Mouse (Mus musculus) stomach, embryonic 14.5 days (tissue): ENCODE data around the gene Ceacam2. TPM values are rescaled to one million over a fixed set of nuclear protein-coding genes. Genes with fewer than 3 reads are reported as not detected.
"Not testable (repeated sequence)": the region's sequence is repeated elsewhere in the genome, so short reads cannot be mapped to it uniquely, and the experiment has no call there.

Experiments used
- ATAC-seq: fragments of 200-750 bp; cut with Nextera tagmentation; 2 replicates; pipeline ENCODE4 v1.8.0; 2017; ENCODE audit warnings: low read depth, moderate TSS enrichment; ENCODE audit not compliant: insufficient number of reproducible peaks, insufficient read depth, low FRiP score
- H3K27ac ChIP-seq: fragments of 300-500 bp; sonication (generic); 2 replicates; pipeline ENCODE4 v1.5.1; 2014; ENCODE audit warnings: mild to moderate bottlenecking, low read length, moderate library complexity, mixed read lengths
- H3K27me3 ChIP-seq: fragments of 300-500 bp; sonication (generic); 2 replicates; pipeline ENCODE4 v1.6.1; 2014; ENCODE audit warnings: low read length, control low read depth, mixed read lengths; ENCODE audit not compliant: control insufficient read depth, insufficient read depth
- H3K36me3 ChIP-seq: fragments of 300-500 bp; sonication (generic); 2 replicates; pipeline ENCODE4 v1.6.1; 2014; ENCODE audit warnings: mild to moderate bottlenecking, control low read depth, low read length, moderate library complexity, mixed read lengths; ENCODE audit not compliant: control insufficient read depth, insufficient read depth
- H3K4me1 ChIP-seq: fragments of 300-500 bp; sonication (generic); 2 replicates; pipeline ENCODE4 v1.6.1; 2014; ENCODE audit warnings: low read length, control low read depth, mixed read lengths; ENCODE audit not compliant: control insufficient read depth, insufficient read depth
- H3K4me2 ChIP-seq: fragments of 300-500 bp; sonication (generic); replicated peaks from 2 replicates; pipeline ENCODE4 v1.6.1; 2014; ENCODE audit warnings: low read depth, low read length, control low read depth
- H3K4me3 ChIP-seq: fragments of 300-500 bp; sonication (generic); 2 replicates; pipeline ENCODE4 v1.5.1; 2014; ENCODE audit warnings: low read depth, low read length, control low read depth
- H3K9ac ChIP-seq: fragments of 300-500 bp; sonication (generic); replicated peaks from 2 replicates; pipeline ENCODE4 v1.6.1; 2014; ENCODE audit warnings: low read depth, mild to moderate bottlenecking, control low read depth, low read length, moderate library complexity, mixed read lengths
- H3K9me3 ChIP-seq: fragments of 300-500 bp; sonication (generic); 2 replicates; pipeline ENCODE4 v1.6.1; 2016; ENCODE audit warnings: low read depth, low read length, control low read depth; ENCODE audit not compliant: control insufficient read depth
- WGBS: fragments of 180-500 bp; shearing (Covaris S2); extraction: QIAGEN DNeasy Blood & Tissue Kit; methylation state at CpG from one replicate; pipeline ENCODE4 v1.1.7; 2014; 5-methylcytosine and 5-hydroxymethylcytosine counted together
- polyA plus RNA-seq: library from polyadenylated mRNA; unstranded; fragments of >200 nt; fragmentation: Nextera tagmentation; extraction: Ambion mirVana; gene quantifications from 2 replicates; pipeline ENCODE4 v1.2.1, GENCODE M21; 2014

Gene Ceacam2
- polyA plus RNA-seq, 1 experiment from 2014 or later = not detected

- Histone ChIP-seq H3K4me1 (no peaks in the 10 kb centered on the region), H3K27me3 (no peaks in the 10 kb centered on the region), H3K36me3 (no peaks in the 10 kb centered on the region), H3K27ac (peak overlapping the region; percentile 67; the same call in 1 of the 2 replicates), H3K9me3 (no peaks in the 10 kb centered on the region), H3K4me2 (no peak overlapping the region), H3K4me3 (no peak overlapping the region), H3K9ac (no peak overlapping the region)
- ATAC-seq = no peak
- 67% methylated on average over 5 of the region's 5 CpGs for WGBS
Measured at GRCm38 (mm10) chr7:25575105-25575504, 35.4 kb upstream of the Ceacam2 start.

DNA sequence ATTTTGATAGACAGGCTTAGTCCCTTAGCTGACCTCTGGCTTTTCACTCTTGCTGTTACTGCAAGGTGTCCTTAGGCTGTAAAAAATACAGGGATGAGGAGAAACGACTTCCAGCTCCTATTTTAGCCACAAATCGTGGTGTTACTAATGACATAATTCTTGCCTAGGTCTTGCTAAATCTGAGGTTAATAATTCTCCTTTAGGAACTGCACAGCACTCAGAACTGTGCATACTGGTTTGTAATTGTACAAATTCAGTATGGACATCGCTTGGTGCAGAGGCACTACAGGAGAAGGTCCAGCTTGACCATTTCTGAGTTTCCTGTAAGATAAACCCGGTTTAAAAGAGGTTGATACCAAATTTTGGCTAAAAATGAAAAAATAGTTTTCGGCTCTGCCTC is 34.1 kb upstream of the Ceacam2 start:
- H3K27ac ChIP-seq, H3K9me3 ChIP-seq, H3K4me1 ChIP-seq, H3K27me3 ChIP-seq, H3K4me2 ChIP-seq, H3K9ac ChIP-seq, ATAC-seq, H3K36me3 ChIP-seq, H3K4me3 ChIP-seq: not testable (repeated sequence)
- WGBS = 77% methylated on average over 5 of the region's 5 CpGs

DNA sequence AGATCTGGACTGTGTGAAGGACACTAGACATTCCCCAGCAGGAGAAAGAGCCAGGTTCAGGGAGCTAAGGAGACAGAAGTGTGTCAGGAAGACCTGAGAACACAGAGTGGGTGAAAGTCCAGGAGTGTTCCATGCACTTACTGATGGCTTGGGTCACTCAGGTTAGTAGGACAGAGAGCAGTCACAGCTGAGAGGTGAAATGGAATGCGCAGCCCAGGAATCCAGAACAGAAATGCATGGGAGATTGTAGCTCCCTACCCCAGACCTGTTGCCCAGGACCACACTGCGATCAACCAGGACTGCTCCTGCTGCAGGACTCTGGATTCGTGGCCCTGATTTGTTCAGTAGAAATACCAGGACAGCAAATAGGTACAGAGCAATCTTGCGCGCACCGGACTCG is 29.1 kb upstream of the Ceacam2 start:
- no peak for ATAC-seq
- no peak overlapping the region for H3K9ac ChIP-seq
- no peak overlapping the region for H3K4me3 ChIP-seq
- no peak overlapping the region for H3K4me2 ChIP-seq
- no peaks in the 10 kb centered on the region for H3K27me3 ChIP-seq
- no peaks in the 10 kb centered on the region for H3K36me3 ChIP-seq
- no peaks in the 10 kb centered on the region for H3K4me1 ChIP-seq
- H3K27ac ChIP-seq = no peak overlapping the region
- no peaks in the 10 kb centered on the region for H3K9me3 ChIP-seq
- WGBS = 98% methylated on average over 7 of the region's 7 CpGs

- H3K9ac ChIP-seq, H3K27ac ChIP-seq, H3K9me3 ChIP-seq, H3K27me3 ChIP-seq, H3K36me3 ChIP-seq, H3K4me3 ChIP-seq, ATAC-seq, H3K4me1 ChIP-seq, H3K4me2 ChIP-seq: not testable (repeated sequence)
- WGBS = 70% methylated on average over 8 of the region's 8 CpGs
Measured at GRCm38 (mm10) chr7:25541464-25541863, 1.8 kb upstream of the Ceacam2 start.

DNA sequence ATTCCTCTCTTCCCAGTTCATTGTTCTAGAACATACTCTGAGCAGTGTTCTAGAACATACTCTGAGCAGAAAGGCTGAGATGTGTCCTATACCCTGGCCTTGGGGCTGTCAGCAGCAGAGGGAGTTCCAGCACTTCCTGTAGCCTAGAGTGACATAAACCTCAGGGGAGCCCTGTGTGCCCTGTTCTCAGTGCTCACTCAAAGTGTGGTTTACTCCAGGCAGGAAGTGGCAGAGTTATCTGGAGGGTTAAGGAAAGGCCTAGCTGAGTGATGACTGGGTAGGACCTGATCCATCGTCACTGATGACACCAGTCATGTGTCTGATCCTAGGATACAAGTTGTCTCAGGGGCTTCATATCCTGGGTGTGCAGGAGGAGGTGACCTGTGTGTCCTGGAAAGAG is 297 bp upstream of the Ceacam2 start:
- not testable (repeated sequence) for H3K4me1 ChIP-seq, H3K9ac ChIP-seq, H3K27me3 ChIP-seq, H3K27ac ChIP-seq, H3K4me2 ChIP-seq, H3K4me3 ChIP-seq, H3K9me3 ChIP-seq, ATAC-seq, H3K36me3 ChIP-seq
- no CpG with 5 or more reads among the region's 1 CpGs for WGBS

DNA sequence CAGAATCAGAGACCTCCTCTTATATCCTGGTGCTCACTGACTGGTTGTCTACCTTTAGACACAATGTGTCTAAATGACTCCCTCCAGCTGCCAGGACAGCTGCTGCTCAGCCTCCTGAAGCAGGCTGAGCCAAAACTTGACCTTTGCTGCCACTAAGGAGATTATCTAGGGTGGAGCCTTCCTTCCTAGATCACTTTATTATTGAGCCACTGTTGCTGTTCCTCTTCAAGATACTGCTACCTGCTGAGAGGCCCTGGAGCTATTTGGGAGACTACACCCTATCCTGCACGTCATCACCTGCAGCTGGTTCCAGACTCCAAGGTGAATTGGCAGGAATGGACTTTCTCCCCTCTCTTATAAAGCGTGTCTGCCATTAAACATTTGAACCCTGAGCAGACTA is 8.8 kb downstream of the Ceacam2 start:
- Histone ChIP-seq H3K27ac (no peak overlapping the region), H3K27me3 (no peaks in the 10 kb centered on the region), H3K9ac (no peak overlapping the region), H3K9me3 (no peaks in the 10 kb centered on the region), H3K4me2 (no peak overlapping the region), H3K4me1 (no peaks in the 10 kb centered on the region), H3K4me3 (no peak overlapping the region), H3K36me3 (no peaks in the 10 kb centered on the region)
- ATAC-seq = no peak
- 67% methylated on average over 2 of the region's 2 CpGs for WGBS

DNA sequence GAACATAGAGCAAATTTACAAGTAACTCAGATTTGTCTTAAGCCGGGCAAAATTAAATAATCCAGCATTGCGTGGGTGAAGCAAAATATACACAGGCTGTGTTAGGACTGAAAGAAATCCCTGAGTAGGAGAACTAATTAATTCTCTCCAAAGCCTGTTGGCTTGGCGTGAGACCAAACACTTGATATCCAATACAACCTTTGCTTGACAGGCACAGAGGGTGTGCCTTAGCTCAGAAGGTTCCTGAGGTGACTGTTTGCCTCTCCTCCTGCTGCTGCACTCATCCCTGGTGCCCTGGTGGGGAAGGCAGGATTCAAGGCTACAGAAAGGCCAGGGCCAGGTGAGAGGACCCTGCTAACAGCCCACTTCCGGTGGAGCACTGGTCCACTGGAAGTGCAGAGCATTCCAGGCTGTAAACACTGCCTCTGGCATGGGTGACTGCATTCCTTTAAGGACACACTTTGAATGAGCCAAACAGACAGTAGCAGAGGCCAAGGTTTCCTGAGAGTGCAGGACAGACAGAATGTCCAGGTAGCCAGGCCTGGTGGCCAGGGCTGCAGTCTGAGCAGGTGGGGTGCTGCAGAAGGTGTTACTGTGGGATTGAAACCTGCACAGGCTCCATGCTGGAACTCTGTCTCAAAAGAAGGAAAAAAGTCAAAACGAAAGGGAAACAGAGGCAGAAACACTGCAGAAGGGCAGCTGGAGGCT is 23.4 kb downstream of the Ceacam2 start:
- WGBS = 43% methylated on average over 2 of the region's 5 CpGs
- not testable (repeated sequence) for ATAC-seq, H3K9ac ChIP-seq, H3K4me1 ChIP-seq, H3K27me3 ChIP-seq, H3K4me3 ChIP-seq, H3K27ac ChIP-seq, H3K9me3 ChIP-seq, H3K4me2 ChIP-seq, H3K36me3 ChIP-seq

DNA sequence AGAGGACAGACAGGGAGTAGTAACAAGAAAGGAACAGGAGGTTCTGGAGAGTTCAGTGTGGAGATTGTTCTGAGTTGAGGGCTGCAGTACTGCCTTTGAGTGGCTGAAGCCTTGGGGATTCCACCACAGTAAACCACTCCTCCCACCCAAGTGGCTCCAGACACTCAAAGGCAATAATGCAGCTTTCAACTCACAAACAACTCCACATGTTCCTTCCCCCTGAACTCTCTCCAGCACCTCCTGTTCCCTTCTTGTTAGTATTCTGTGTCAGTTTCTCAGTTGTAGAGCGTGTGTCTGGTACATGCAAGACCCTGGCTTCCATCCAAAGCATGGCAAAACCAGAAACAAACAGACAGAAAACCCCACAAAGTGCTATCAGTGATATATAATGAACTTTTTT is 24.0 kb downstream of the Ceacam2 start:
- ATAC-seq, H3K4me2 ChIP-seq, H3K27ac ChIP-seq, H3K9me3 ChIP-seq, H3K36me3 ChIP-seq, H3K27me3 ChIP-seq, H3K9ac ChIP-seq, H3K4me3 ChIP-seq, H3K4me1 ChIP-seq: not testable (repeated sequence)
- 53% methylated on average over 1 of the region's 1 CpGs for WGBS

- H3K4me2 ChIP-seq = no peak overlapping the region
- 6% methylated on average over 3 of the region's 3 CpGs for WGBS
- 0 out of 2 replicates have a peak, but pooled peaks have one; percentile 28 for ATAC-seq
Measured at GRCm38 (mm10) chr7:25509925-25510324, 29.7 kb downstream of the Ceacam2 start.

More at GRCm38 (mm10) chr7:25509925-25510324, 29.7 kb downstream of the Ceacam2 start:
- H3K27ac ChIP-seq = no peak overlapping the region
- H3K36me3 ChIP-seq = no peaks in the 10 kb centered on the region
- H3K9ac ChIP-seq = no peak overlapping the region
- no peak overlapping the region for H3K4me3 ChIP-seq
- no peaks in the 10 kb centered on the region for H3K9me3 ChIP-seq
- H3K27me3 ChIP-seq = no peaks in the 10 kb centered on the region
- no peaks in the 10 kb centered on the region for H3K4me1 ChIP-seq
